Mouse (Mus musculus): ENCODE results near the gene Pld2. TPM values are rescaled to one million over a fixed set of nuclear protein-coding genes. Genes with fewer than 3 reads are reported as not detected.
A peak's percentile ranks its signal among the peaks of the same experiment; 100 is the strongest.
"Not testable (repeated sequence)": the region's sequence is repeated elsewhere in the genome, so short reads cannot be mapped to it uniquely, and the experiment has no call there.

Gene Pld2
- total RNA-seq, 2 experiments from 2014 or later: 15.9 to 17.1 TPM

- intact Hi-C loops (cut with DNase I; ENCODE audit: low total_unique reads): loop anchor here (5.0 kb wide), 1 partner anchor 38 kb away; no protein-coding TSS in a partner anchor
- no peak for DNase-seq
Measured at GRCm38 (mm10) chr11:70564276-70564873, 24.5 kb downstream of the Pld2 start.

- DNase-seq: no peak
- intact Hi-C loops (cut with DNase I; ENCODE audit: low total_unique reads): no loop called here
Measured at GRCm38 (mm10) chr11:70566586-70566985, 26.7 kb downstream of the Pld2 start.

- intact Hi-C loops (cut with DNase I; ENCODE audit: low total_unique reads); DNase-seq: not testable (repeated sequence)
Measured at GRCm38 (mm10) chr11:70570614-70571013, 30.8 kb downstream of the Pld2 start.

GRCm38 (mm10) chr11:70571641-70572040 is 31.8 kb downstream of the Pld2 start:
- no peak for DNase-seq
- intact Hi-C loops (cut with DNase I; ENCODE audit: low total_unique reads): no loop called here

GRCm38 (mm10) chr11:70572348-70572902 is 32.6 kb downstream of the Pld2 start:
- no peak for DNase-seq
- intact Hi-C loops (cut with DNase I; ENCODE audit: low total_unique reads): no loop called here

- no peak for DNase-seq
- intact Hi-C loops (cut with DNase I; ENCODE audit: low total_unique reads): no loop called here
Measured at GRCm38 (mm10) chr11:70573872-70574271, 34.0 kb downstream of the Pld2 start.

GRCm38 (mm10) chr11:70577201-70577600 is 37.3 kb downstream of the Pld2 start:
- DNase-seq: no peak
- intact Hi-C loops (cut with DNase I; ENCODE audit: low total_unique reads): no loop called here

GRCm38 (mm10) chr11:70578962-70579361 is 39.1 kb downstream of the Pld2 start:
- intact Hi-C loops (cut with DNase I; ENCODE audit: low total_unique reads): no loop called here
- DNase-seq: no peak

GRCm38 (mm10) chr11:70579710-70580357 is 40.0 kb downstream of the Pld2 start:
- no peak for DNase-seq
- intact Hi-C loops (cut with DNase I; ENCODE audit: low total_unique reads): no loop called here

- intact Hi-C loops (cut with DNase I; ENCODE audit: low total_unique reads): no loop called here
Measured at GRCm38 (mm10) chr11:70580358-70580720, 40.5 kb downstream of the Pld2 start.

GRCm38 (mm10) chr11:70580921-70581320 is 41.1 kb downstream of the Pld2 start:
- intact Hi-C loops (cut with DNase I; ENCODE audit: low total_unique reads): no loop called here
- DNase-seq: no peak

More at GRCm38 (mm10) chr11:70580358-70580720, 40.5 kb downstream of the Pld2 start:
- DNase-seq: no peak

- DNase-seq: no peak
- intact Hi-C loops (cut with DNase I; ENCODE audit: low total_unique reads): no loop called here
Measured at GRCm38 (mm10) chr11:70582196-70582595, 42.3 kb downstream of the Pld2 start.

GRCm38 (mm10) chr11:70583022-70583714 is 43.3 kb downstream of the Pld2 start:
- DNase-seq: no peak
- intact Hi-C loops (cut with DNase I; ENCODE audit: low total_unique reads): no loop called here

- DNase-seq: no peak
- intact Hi-C loops (cut with DNase I; ENCODE audit: low total_unique reads): no loop called here
Measured at GRCm38 (mm10) chr11:70583775-70584174, 43.9 kb downstream of the Pld2 start.

- peak; percentile 66 for DNase-seq
- intact Hi-C loops (cut with DNase I; ENCODE audit: low total_unique reads): no loop called here
Measured at GRCm38 (mm10) chr11:70585457-70585856, 45.6 kb downstream of the Pld2 start.

GRCm38 (mm10) chr11:70586261-70586660 is 46.4 kb downstream of the Pld2 start:
- DNase-seq: no peak
- intact Hi-C loops (cut with DNase I; ENCODE audit: low total_unique reads): no loop called here

- no peak for DNase-seq
- intact Hi-C loops (cut with DNase I; ENCODE audit: low total_unique reads): no loop called here
Measured at GRCm38 (mm10) chr11:70586954-70587353, 47.1 kb downstream of the Pld2 start.

- intact Hi-C loops (cut with DNase I; ENCODE audit: low total_unique reads): no loop called here
- no peak for DNase-seq
Measured at GRCm38 (mm10) chr11:70591733-70592132, 51.9 kb downstream of the Pld2 start.

- intact Hi-C loops (cut with DNase I; ENCODE audit: low total_unique reads): no loop called here
- no peak for DNase-seq
Measured at GRCm38 (mm10) chr11:70594253-70594989, 54.6 kb downstream of the Pld2 start.

- intact Hi-C loops (cut with DNase I; ENCODE audit: low total_unique reads): no loop called here
- DNase-seq: no peak
Measured at GRCm38 (mm10) chr11:70595638-70596037, 55.8 kb downstream of the Pld2 start.
